Mouse (Mus musculus) stomach, postnatal 0 days (tissue): ENCODE measurements around the gene Dclk3.

Source experiments
- CTCF ChIP-seq: IDR thresholded peaks from 2 replicates; pipeline ENCODE4 v1.5.1; 2016; ENCODE audit warnings: antibody characterized with exemption, low read depth, mild to moderate bottlenecking, moderate library complexity
- EP300 ChIP-seq: optimal IDR thresholded peaks from 2 replicates; pipeline ENCODE3; 2016; ENCODE audit warnings: antibody characterized with exemption

- no peak for TF ChIP-seq EP300
- no peak for TF ChIP-seq CTCF
Observed at GRCm38 (mm10) chr9:111446204-111446603, 7.3 kb downstream of the Dclk3 start.
